Mouse (Mus musculus): ENCODE measurements around the gene Grb10. TPM values are rescaled to one million over a fixed set of nuclear protein-coding genes. Genes with fewer than 3 reads are reported as not detected.

Gene Grb10
- polyA plus RNA-seq, 2 experiments = 243 to 644 TPM

DNA sequence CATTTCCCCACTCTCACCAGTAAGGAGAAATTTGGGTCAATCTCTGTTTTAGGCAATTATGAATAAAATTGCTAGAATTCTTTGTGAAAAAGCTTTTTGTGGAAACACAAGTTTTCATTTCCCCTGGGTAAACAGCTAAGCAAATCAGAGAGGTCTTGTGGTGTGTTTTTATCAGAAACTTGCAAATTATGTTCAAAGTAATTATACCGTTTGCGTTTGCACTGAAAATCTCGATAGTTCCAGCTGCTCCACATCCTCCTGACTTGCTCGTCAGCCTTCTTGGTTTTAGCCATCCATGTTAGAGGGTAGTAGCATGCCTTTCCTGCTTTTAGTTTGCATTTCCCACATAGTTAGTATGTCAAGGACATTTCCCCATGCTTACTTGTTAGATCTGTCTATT is 3.3 kb upstream of the Grb10 start:
- no peak overlapping the region for H3K4me2 ChIP-seq (replicated peaks; ENCODE audit: low read depth, low read length, severe bottlenecking)
- H3K4me3 ChIP-seq (replicated peaks; ENCODE audit: low read length) = no peak overlapping the region
- no peak overlapping the region for H3K9ac ChIP-seq (ENCODE audit: low read depth, low read length, severe bottlenecking)
- H3K27me3 ChIP-seq (ENCODE audit: control insufficient read depth, insufficient read depth, low read length) = peaks cover 28% of the 10 kb centered on the region; the same call in 1 of the 2 replicates
- 71% methylated on average over 4 of the region's 4 CpGs for WGBS
- no peak overlapping the region for H3K27ac ChIP-seq (replicated peaks; ENCODE audit: low read depth, low read length)
- no peak for ATAC-seq (ENCODE audit: low FRiP score, low read depth)
- no peak for DNase-seq (ENCODE audit: low spot score)
- H3K36me3 ChIP-seq (ENCODE audit: control insufficient read depth, insufficient read depth, low read length) = no peaks in the 10 kb centered on the region
- no peaks in the 10 kb centered on the region for H3K9me3 ChIP-seq (ENCODE audit: control insufficient read depth, low read length)
- TF ChIP-seq POLR2A (IDR thresholded peaks at IDR 0.05; ENCODE audit: borderline replicate concordance, extremely low read depth, insufficient read depth, insufficient read length) = no peak
- no peaks in the 10 kb centered on the region; the same call in 1 of the 2 replicates for H3K4me1 ChIP-seq (ENCODE audit: control insufficient read depth, insufficient read depth, low read length)

DNA sequence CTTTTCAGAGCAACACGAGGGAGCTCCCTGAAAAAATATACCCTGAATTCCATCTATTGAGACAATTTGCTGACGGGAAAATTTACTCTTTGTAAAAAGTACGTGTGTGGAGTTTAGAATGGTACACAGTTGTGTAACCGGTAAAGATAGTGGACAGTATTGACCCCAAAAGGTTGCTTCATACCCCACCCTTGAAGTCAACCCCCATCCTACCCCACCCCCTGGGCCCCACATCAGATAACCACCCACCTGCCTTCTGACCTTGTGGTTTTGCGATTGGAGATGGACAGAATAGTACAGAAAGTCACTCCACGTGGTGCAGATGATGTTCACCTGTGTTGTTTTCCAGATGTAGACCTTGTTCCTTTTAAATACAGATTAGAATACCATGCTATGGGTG is 2.9 kb upstream of the Grb10 start:
- no peak overlapping the region for H3K27ac ChIP-seq (replicated peaks; ENCODE audit: low read depth, low read length)
- no peak overlapping the region for H3K4me3 ChIP-seq (replicated peaks; ENCODE audit: low read length)
- no peaks in the 10 kb centered on the region for H3K36me3 ChIP-seq (ENCODE audit: control insufficient read depth, insufficient read depth, low read length)
- H3K9ac ChIP-seq (ENCODE audit: low read depth, low read length, severe bottlenecking) = no peak overlapping the region
- no peaks in the 10 kb centered on the region; the same call in 1 of the 2 replicates for H3K4me1 ChIP-seq (ENCODE audit: control insufficient read depth, insufficient read depth, low read length)
- no peaks in the 10 kb centered on the region for H3K9me3 ChIP-seq (ENCODE audit: control insufficient read depth, low read length)
- no peak for ATAC-seq (ENCODE audit: low FRiP score, low read depth)
- TF ChIP-seq POLR2A (IDR thresholded peaks at IDR 0.05; ENCODE audit: borderline replicate concordance, extremely low read depth, insufficient read depth, insufficient read length) = no peak
- H3K4me2 ChIP-seq (replicated peaks; ENCODE audit: low read depth, low read length, severe bottlenecking) = no peak overlapping the region
- no peak for DNase-seq (ENCODE audit: low spot score)
- peaks cover 32% of the 10 kb centered on the region; the same call in 1 of the 2 replicates for H3K27me3 ChIP-seq (ENCODE audit: control insufficient read depth, insufficient read depth, low read length)
- 79% methylated on average over 6 of the region's 6 CpGs for WGBS

DNA sequence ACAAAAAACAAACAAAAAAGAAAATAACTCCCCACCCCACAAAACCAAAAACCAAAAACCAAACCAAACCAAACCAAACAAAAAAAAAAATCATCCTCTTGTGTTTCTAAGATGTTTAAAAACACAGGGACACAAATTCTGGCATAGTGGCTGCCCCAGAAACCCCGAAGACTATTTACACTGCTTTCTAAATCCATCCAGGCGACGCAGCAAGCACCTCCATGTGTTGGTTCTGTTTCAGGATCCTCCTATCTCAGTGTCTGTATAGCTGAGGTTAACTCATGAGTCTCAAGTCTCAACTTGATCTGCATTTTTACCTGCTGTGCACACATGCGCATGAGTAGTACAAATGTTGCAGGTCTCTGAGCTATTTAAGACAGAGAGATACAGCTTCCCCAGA is 1.9 kb upstream of the Grb10 start:
- Histone ChIP-seq H3K36me3 (ENCODE audit: control insufficient read depth, insufficient read depth, low read length) (no peaks in the 10 kb centered on the region), H3K27ac (replicated peaks; ENCODE audit: low read depth, low read length) (no peak overlapping the region), H3K4me3 (replicated peaks; ENCODE audit: low read length) (no peak overlapping the region), H3K4me1 (ENCODE audit: control insufficient read depth, insufficient read depth, low read length) (no peaks in the 10 kb centered on the region; the same call in 1 of the 2 replicates), H3K4me2 (replicated peaks; ENCODE audit: low read depth, low read length, severe bottlenecking) (no peak overlapping the region), H3K27me3 (ENCODE audit: control insufficient read depth, insufficient read depth, low read length) (peaks cover 41% of the 10 kb centered on the region), H3K9ac (ENCODE audit: low read depth, low read length, severe bottlenecking) (no peak overlapping the region), H3K9me3 (ENCODE audit: control insufficient read depth, low read length) (no peaks in the 10 kb centered on the region)
- WGBS = 85% methylated on average over 4 of the region's 4 CpGs
- DNase-seq (ENCODE audit: low spot score) (no peak), ATAC-seq (ENCODE audit: low FRiP score, low read depth) (no peak)
- TF ChIP-seq POLR2A (IDR thresholded peaks at IDR 0.05; ENCODE audit: borderline replicate concordance, extremely low read depth, insufficient read depth, insufficient read length) = no peak

DNA sequence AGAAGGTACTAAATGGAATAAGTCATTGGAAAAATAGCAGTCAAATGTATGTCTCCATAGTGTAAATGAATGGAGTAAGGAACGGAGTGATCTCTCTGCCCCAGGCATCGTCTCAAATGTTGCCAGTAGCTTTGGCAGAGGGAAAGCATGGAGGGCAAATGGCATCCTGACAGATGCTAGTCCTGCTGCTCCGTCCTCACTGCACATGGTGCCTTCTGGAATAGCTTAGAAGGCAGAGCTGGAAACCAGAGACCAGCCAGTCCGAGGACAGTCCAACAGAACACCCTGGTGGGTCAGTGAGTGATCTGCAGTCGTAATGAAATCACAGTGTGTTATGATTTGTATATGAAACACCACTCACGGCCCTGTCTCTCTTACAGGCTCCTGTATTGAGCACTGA is 1.3 kb upstream of the Grb10 start:
- H3K4me1 ChIP-seq (ENCODE audit: control insufficient read depth, insufficient read depth, low read length) = no peaks in the 10 kb centered on the region; the same call in 1 of the 2 replicates
- H3K27me3 ChIP-seq (ENCODE audit: control insufficient read depth, insufficient read depth, low read length) = peaks cover 47% of the 10 kb centered on the region
- no peaks in the 10 kb centered on the region for H3K36me3 ChIP-seq (ENCODE audit: control insufficient read depth, insufficient read depth, low read length)
- DNase-seq (ENCODE audit: low spot score) (no peak), ATAC-seq (ENCODE audit: low FRiP score, low read depth) (no peak)
- no peak overlapping the region for H3K4me3 ChIP-seq (replicated peaks; ENCODE audit: low read length)
- H3K27ac ChIP-seq (replicated peaks; ENCODE audit: low read depth, low read length) = no peak overlapping the region
- TF ChIP-seq POLR2A (IDR thresholded peaks at IDR 0.05; ENCODE audit: borderline replicate concordance, extremely low read depth, insufficient read depth, insufficient read length) = no peak
- H3K4me2 ChIP-seq (replicated peaks; ENCODE audit: low read depth, low read length, severe bottlenecking) = no peak overlapping the region
- no peak overlapping the region for H3K9ac ChIP-seq (ENCODE audit: low read depth, low read length, severe bottlenecking)
- H3K9me3 ChIP-seq (ENCODE audit: control insufficient read depth, low read length) = no peaks in the 10 kb centered on the region
- WGBS = 56% methylated on average over 6 of the region's 6 CpGs

DNA sequence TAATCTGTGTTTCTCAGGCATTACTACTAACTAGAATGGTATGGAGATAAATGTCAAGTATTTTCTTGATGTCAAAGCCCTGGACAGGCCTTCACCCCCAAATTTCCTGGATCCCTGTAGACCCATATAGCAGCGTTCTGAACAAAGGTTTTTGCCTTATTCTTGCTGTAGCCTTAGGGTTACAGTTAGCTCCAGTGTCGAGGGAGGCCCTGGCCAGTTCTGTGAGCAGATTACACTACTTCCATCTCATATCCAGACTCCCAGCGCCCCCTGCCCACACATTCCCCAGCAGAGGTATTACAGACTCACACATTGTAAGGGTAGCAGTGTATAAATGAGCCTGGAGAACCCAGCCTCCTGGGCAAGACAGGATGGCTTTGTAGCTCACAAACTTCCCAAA is 615 bp upstream of the Grb10 start:
- Histone ChIP-seq H3K4me3 (replicated peaks; ENCODE audit: low read length) (0 out of 2 replicates have a peak overlapping the region, but pooled peaks have one; percentile 8), H3K4me1 (ENCODE audit: control insufficient read depth, insufficient read depth, low read length) (no peaks in the 10 kb centered on the region; the same call in 1 of the 2 replicates), H3K36me3 (ENCODE audit: control insufficient read depth, insufficient read depth, low read length) (no peaks in the 10 kb centered on the region), H3K27me3 (ENCODE audit: control insufficient read depth, insufficient read depth, low read length) (peaks cover 54% of the 10 kb centered on the region), H3K9me3 (ENCODE audit: control insufficient read depth, low read length) (no peaks in the 10 kb centered on the region), H3K27ac (replicated peaks; ENCODE audit: low read depth, low read length) (peak overlapping the region; percentile 96; the same call in 1 of the 2 replicates), H3K4me2 (replicated peaks; ENCODE audit: low read depth, low read length, severe bottlenecking) (peak overlapping the region; percentile 52; the same call in 1 of the 2 replicates), H3K9ac (ENCODE audit: low read depth, low read length, severe bottlenecking) (no peak overlapping the region)
- ATAC-seq (ENCODE audit: low FRiP score, low read depth) (no peak), DNase-seq (ENCODE audit: low spot score) (peak; percentile 38)
- WGBS = 10% methylated on average over 3 of the region's 3 CpGs
- no peak for TF ChIP-seq POLR2A (IDR thresholded peaks at IDR 0.05; ENCODE audit: borderline replicate concordance, extremely low read depth, insufficient read depth, insufficient read length)
